Mouse (Mus musculus) MEL (cell line): Measurements from ENCODE around the gene Zc3h10. TPM values are rescaled to one million over a fixed set of nuclear protein-coding genes. Genes with fewer than 3 reads are reported as not detected.

Source experiments
- polyA plus RNA-seq, 2 experiments: library from polyadenylated mRNA; stranded (reverse) in 1 of 2; unstranded in 1 of 2; fragments of >175 nt in 1 of 2; fragments of >200 nt in 1 of 2; gene quantifications; 2 replicates each; pipeline versions ENCODE4 v1.2.1 to v1.2.4; 2012; ENCODE audit warnings: low replicate concordance in 2 of 2, low read depth in 1 of 2; ENCODE audit not compliant: insufficient read length in 2 of 2, insufficient read depth in 1 of 2, missing spikeins in 1 of 2
- total RNA-seq: library from RNA; depleted of rRNA; stranded (reverse); fragments of 300-350 nt; gene quantifications from 2 replicates; pipeline ENCODE4 v1.2.3, GENCODE M21; 2012; rRNA removed

Gene Zc3h10
- total and polyA plus RNA-seq, 3 experiments, result 14.6 to 17.3 TPM; not detected in 1

Other genes with a start within 250 kb of the Zc3h10 start
- 0.12 and 0.20 TPM in 2 replicates for gene Il23a, start 249.0 kb downstream of the Zc3h10 start, total RNA-seq
- gene Il23a, start 249.0 kb downstream of the Zc3h10 start, polyA plus RNA-seq, result under 1 TPM in 1 of 2 experiments, not detected in 1; 0.29 TPM
- 6.8 and 7.9 TPM in 2 replicates for gene Pan2, start 244.4 kb downstream of the Zc3h10 start, total RNA-seq
- 10 to 100 TPM in 1 of 2 experiments, not detected in 1; 28.6 TPM for gene Pan2, start 244.4 kb downstream of the Zc3h10 start, polyA plus RNA-seq
- 92.4 and 98.1 TPM in 2 replicates for gene Cnpy2, start 225.3 kb downstream of the Zc3h10 start, total RNA-seq
- 100 to 1,000 TPM in 1 of 2 experiments, not detected in 1; 107 TPM for gene Cnpy2, start 225.3 kb downstream of the Zc3h10 start, polyA plus RNA-seq
- 161 and 187 TPM in 2 replicates for gene Cs, start 210.0 kb downstream of the Zc3h10 start, total RNA-seq
- 100 to 1,000 TPM; 133 to 256 TPM for gene Cs, start 210.0 kb downstream of the Zc3h10 start, polyA plus RNA-seq
- gene Coq10a, start 178.8 kb downstream of the Zc3h10 start, total RNA-seq, result 6.8 and 7.7 TPM in 2 replicates
- 10 to 100 TPM in 1 of 2 experiments, not detected in 1; 14.1 TPM for gene Coq10a, start 178.8 kb downstream of the Zc3h10 start, polyA plus RNA-seq
- gene Ankrd52, start 170.7 kb downstream of the Zc3h10 start, total RNA-seq, result 9.5 and 10.0 TPM in 2 replicates
- 10 to 100 TPM in 1 of 2 experiments, not detected in 1; 39.9 TPM for gene Ankrd52, start 170.7 kb downstream of the Zc3h10 start, polyA plus RNA-seq
- not detected in 2 replicates for gene Slc39a5, start 146.5 kb downstream of the Zc3h10 start, total RNA-seq
- not detected for gene Slc39a5, start 146.5 kb downstream of the Zc3h10 start, polyA plus RNA-seq
- 33.7 and 39.9 TPM in 2 replicates for gene Nabp2, start 136.3 kb downstream of the Zc3h10 start, total RNA-seq
- 100 to 1,000 TPM; 166 to 249 TPM for gene Nabp2, start 136.3 kb downstream of the Zc3h10 start, polyA plus RNA-seq
- gene Rnf41, start 136.1 kb downstream of the Zc3h10 start, total RNA-seq, result 25.4 and 28.1 TPM in 2 replicates
- 10 to 100 TPM in 1 of 2 experiments, not detected in 1; 27.4 TPM for gene Rnf41, start 136.1 kb downstream of the Zc3h10 start, polyA plus RNA-seq
- gene Smarcc2, start 88.5 kb downstream of the Zc3h10 start, total RNA-seq, result 22.3 and 24.8 TPM in 2 replicates
- gene Smarcc2, start 88.5 kb downstream of the Zc3h10 start, polyA plus RNA-seq, result 100 to 1,000 TPM in 1 of 2 experiments, 10 to 100 TPM in 1; 68.8 to 226 TPM
- gene Myl6, start 53.6 kb downstream of the Zc3h10 start, total RNA-seq, result 560 and 589 TPM in 2 replicates
- 100 to 1,000 TPM in 1 of 2 experiments, not detected in 1; 399 TPM for gene Myl6, start 53.6 kb downstream of the Zc3h10 start, polyA plus RNA-seq
- gene Myl6b, start 49.1 kb downstream of the Zc3h10 start, total RNA-seq, result 1.8 and 2.6 TPM in 2 replicates
- 10 to 100 TPM in 1 of 2 experiments, not detected in 1; 18.8 TPM for gene Myl6b, start 49.1 kb downstream of the Zc3h10 start, polyA plus RNA-seq
- gene Esyt1, start 21.9 kb downstream of the Zc3h10 start, total RNA-seq, result 35.1 and 35.9 TPM in 2 replicates
- 10 to 100 TPM; 53.4 to 57.0 TPM for gene Esyt1, start 21.9 kb downstream of the Zc3h10 start, polyA plus RNA-seq
- gene Rpl41, start 1.5 kb upstream of the Zc3h10 start, total RNA-seq, result 6,649 and 6,931 TPM in 2 replicates
- over 10,000 TPM in 1 of 2 experiments, 100 to 1,000 TPM in 1; 274 to 10,905 TPM for gene Rpl41, start 1.5 kb upstream of the Zc3h10 start, polyA plus RNA-seq
- gene Pa2g4, start 18.2 kb upstream of the Zc3h10 start, total RNA-seq, result 232 and 235 TPM in 2 replicates
- 100 to 1,000 TPM; 298 to 663 TPM for gene Pa2g4, start 18.2 kb upstream of the Zc3h10 start, polyA plus RNA-seq
- 0.39 and 0.42 TPM in 2 replicates for gene Erbb3, start 41.9 kb upstream of the Zc3h10 start, total RNA-seq
- gene Erbb3, start 41.9 kb upstream of the Zc3h10 start, polyA plus RNA-seq, result under 1 TPM in 1 of 2 experiments, not detected in 1; 0.29 TPM
- 2,338 and 2,523 TPM in 2 replicates for gene Rps26, start 79.0 kb upstream of the Zc3h10 start, total RNA-seq
- 1,000 to 10,000 TPM in 1 of 2 experiments, not detected in 1; 2,530 TPM for gene Rps26, start 79.0 kb upstream of the Zc3h10 start, polyA plus RNA-seq
- gene Ikzf4, start 98.2 kb upstream of the Zc3h10 start, total RNA-seq, result not detected in 2 replicates
- gene Ikzf4, start 98.2 kb upstream of the Zc3h10 start, polyA plus RNA-seq, result under 1 TPM in 1 of 2 experiments, not detected in 1; 0.03 TPM
- gene Suox, start 126.3 kb upstream of the Zc3h10 start, total RNA-seq, result 4.7 and 4.9 TPM in 2 replicates
- gene Suox, start 126.3 kb upstream of the Zc3h10 start, polyA plus RNA-seq, result 1 to 10 TPM in 1 of 2 experiments, not detected in 1; 7.2 TPM
- 16.2 and 18.7 TPM in 2 replicates for gene Rab5b, start 148.5 kb upstream of the Zc3h10 start, total RNA-seq
- gene Rab5b, start 148.5 kb upstream of the Zc3h10 start, polyA plus RNA-seq, result 10 to 100 TPM; 23.3 to 45.7 TPM
- 0.13 and 0.15 TPM in 2 replicates for gene Pmel, start 156.4 kb upstream of the Zc3h10 start, total RNA-seq
- gene Pmel, start 156.4 kb upstream of the Zc3h10 start, polyA plus RNA-seq, result under 1 TPM in 1 of 2 experiments, not detected in 1; 0.45 TPM
- gene Cdk2, start 157.3 kb upstream of the Zc3h10 start, total RNA-seq, result 34.2 and 40.5 TPM in 2 replicates
- gene Cdk2, start 157.3 kb upstream of the Zc3h10 start, polyA plus RNA-seq, result 10 to 100 TPM in 1 of 2 experiments, not detected in 1; 72.4 TPM
- 0.69 and 1.0 TPM in 2 replicates for gene Dgka, start 197.1 kb upstream of the Zc3h10 start, total RNA-seq
- 1 to 10 TPM in 1 of 2 experiments, not detected in 1; 3.5 TPM for gene Dgka, start 197.1 kb upstream of the Zc3h10 start, polyA plus RNA-seq
- gene Pym1, start 200.1 kb upstream of the Zc3h10 start, total RNA-seq, result 64.2 and 77.4 TPM in 2 replicates
- gene Pym1, start 200.1 kb upstream of the Zc3h10 start, polyA plus RNA-seq, result 100 to 1,000 TPM in 1 of 2 experiments, not detected in 1; 107 TPM
- gene Mmp19, start 243.1 kb upstream of the Zc3h10 start, total RNA-seq, result 0.08 and 0.10 TPM in 2 replicates
- under 1 TPM in 1 of 2 experiments, not detected in 1; 0.36 TPM for gene Mmp19, start 243.1 kb upstream of the Zc3h10 start, polyA plus RNA-seq